Mouse (Mus musculus) CD4-positive helper T cell, adult 2 months (primary cell): Measurements from ENCODE around the gene Myo1a.
"Not testable (repeated sequence)": the region's sequence is repeated elsewhere in the genome, so short reads cannot be mapped to it uniquely, and the experiment has no call there.

Source experiments
- DNase-seq: peaks from one replicate; pipeline ENCODE4 v3.0.0-alpha.2; 2012; ENCODE audit warnings: low read depth, missing footprints, low spot score

The Myo1a gene

GRCm38 (mm10) chr10:127704766-127705220, at the start of gene Myo1a:
Myo1a (plus strand) TSS chr10:127705170.
- DNase-seq, result no peak

- DNase-seq, result not testable (repeated sequence)
These were observed 47.4 kb upstream of the Myo1a start for GRCm38 (mm10) chr10:127657617-127658016.

- peak; percentile 38 for DNase-seq
These were observed 46.9 kb upstream of the Myo1a start for GRCm38 (mm10) chr10:127658076-127658475.

GRCm38 (mm10) chr10:127659551-127659950, 45.4 kb upstream of the Myo1a start:
- DNase-seq, result no peak

GRCm38 (mm10) chr10:127661291-127661914, 43.6 kb upstream of the Myo1a start:
- DNase-seq, result no peak

GRCm38 (mm10) chr10:127661915-127662663, 42.9 kb upstream of the Myo1a start:
- peak; percentile 88 for DNase-seq

GRCm38 (mm10) chr10:127662666-127663253, 42.2 kb upstream of the Myo1a start:
- DNase-seq, result peak; percentile 50

- DNase-seq, result peak; percentile 15
These were observed 41.4 kb upstream of the Myo1a start for GRCm38 (mm10) chr10:127663590-127663989.

- peak; percentile 14 for DNase-seq
These were observed 40.8 kb upstream of the Myo1a start for GRCm38 (mm10) chr10:127664166-127664565.

GRCm38 (mm10) chr10:127664891-127665290, 40.1 kb upstream of the Myo1a start:
- peak; percentile 14 for DNase-seq

GRCm38 (mm10) chr10:127665366-127666181, 39.4 kb upstream of the Myo1a start:
- DNase-seq, result peak; percentile 66

GRCm38 (mm10) chr10:127666501-127667268, 38.3 kb upstream of the Myo1a start, which contains the start of gene Nemp1:
Nemp1 (plus strand) TSS chr10:127666901.
- DNase-seq, result peak; percentile 89

GRCm38 (mm10) chr10:127667269-127668092, 37.5 kb upstream of the Myo1a start:
- peak; percentile 82 for DNase-seq

- DNase-seq, result peak; percentile 92
These were observed 36.6 kb upstream of the Myo1a start, which contains the start of gene Nab2 for GRCm38 (mm10) chr10:127668093-127669050. Nab2 (minus strand) TSS chr10:127668568.

- no peak for DNase-seq
These were observed 35.8 kb upstream of the Myo1a start for GRCm38 (mm10) chr10:127669170-127669569.

GRCm38 (mm10) chr10:127670185-127670584, 34.8 kb upstream of the Myo1a start:
- peak; percentile 50 for DNase-seq

- DNase-seq, result peak; percentile 63
These were observed 33.7 kb upstream of the Myo1a start for GRCm38 (mm10) chr10:127671276-127671675.

GRCm38 (mm10) chr10:127674046-127674655, 30.8 kb upstream of the Myo1a start:
- no peak for DNase-seq
